Mouse (Mus musculus): Measurements from ENCODE around the gene Arl15. TPM values are rescaled to one million over a fixed set of nuclear protein-coding genes. Genes with fewer than 3 reads are reported as not detected.
A peak's percentile ranks its signal among the peaks of the same experiment; 100 is the strongest.

Gene Arl15
- polyA plus RNA-seq, 1 experiment from 2014 or later: 11.8 TPM

DNA sequence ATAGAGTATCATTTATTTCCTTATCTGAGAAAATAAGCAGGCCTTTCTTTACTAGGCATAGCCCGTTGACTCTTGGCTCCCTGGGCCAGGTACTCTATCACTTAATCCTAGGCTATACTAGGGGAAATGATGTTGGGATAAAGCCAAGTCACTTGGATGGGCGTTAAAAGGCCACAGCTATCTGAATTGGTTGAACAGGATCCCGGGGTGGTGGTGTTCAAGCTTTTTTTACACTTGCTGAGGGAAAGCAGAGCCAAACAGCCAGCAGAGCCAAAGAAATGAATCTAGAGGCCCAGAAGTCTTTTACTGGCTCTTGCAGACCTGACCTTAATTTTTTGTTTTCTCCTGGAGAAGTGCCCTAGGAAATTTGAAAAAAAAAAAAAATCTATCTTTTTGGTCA, 145.4 kb downstream of the Arl15 start:
- TF ChIP-seq CTCF (IDR thresholded peaks at IDR 0.05; ENCODE audit: low read depth): no peak
- Histone ChIP-seq H3K27ac (ENCODE audit: low read depth) (no peak overlapping the region), H3K27me3 (ENCODE audit: insufficient read depth, low read length) (no peaks in the 10 kb centered on the region), H3K9ac (no peak overlapping the region), H3K9me3 (ENCODE audit: low read depth, low read length) (no peaks in the 10 kb centered on the region), H3K4me1 (ENCODE audit: insufficient read depth) (no peaks in the 10 kb centered on the region), H3K36me3 (ENCODE audit: insufficient read depth) (no peaks in the 10 kb centered on the region), H3K4me3 (ENCODE audit: low read depth, low read length) (no peak overlapping the region), H3K4me2 (no peak overlapping the region)
- WGBS: 57% methylated on average over 3 of the region's 3 CpGs
- no peak for ATAC-seq (ENCODE audit: insufficient read depth)
- DNase-seq: no peak

- Histone ChIP-seq H3K9ac (no peak overlapping the region), H3K36me3 (ENCODE audit: insufficient read depth) (no peaks in the 10 kb centered on the region), H3K4me1 (ENCODE audit: insufficient read depth) (no peaks in the 10 kb centered on the region), H3K27ac (ENCODE audit: low read depth) (no peak overlapping the region), H3K4me3 (ENCODE audit: low read depth, low read length) (no peak overlapping the region), H3K4me2 (no peak overlapping the region), H3K27me3 (ENCODE audit: insufficient read depth, low read length) (no peaks in the 10 kb centered on the region), H3K9me3 (ENCODE audit: low read depth, low read length) (no peaks in the 10 kb centered on the region)
- WGBS: 93% methylated on average over 7 of the region's 7 CpGs
- ATAC-seq (ENCODE audit: insufficient read depth): no peak
- no peak for TF ChIP-seq CTCF (IDR thresholded peaks at IDR 0.05; ENCODE audit: low read depth)
- no peak for DNase-seq
These were observed 145.8 kb downstream of the Arl15 start for GRCm38 (mm10) chr13:113940151-113940550.

GRCm38 (mm10) chr13:113941943-113942342, 147.6 kb downstream of the Arl15 start:
- H3K27ac ChIP-seq (ENCODE audit: low read depth): no peak overlapping the region
- WGBS: 52% methylated on average over 3 of the region's 3 CpGs
- ATAC-seq (ENCODE audit: insufficient read depth): no peak
- H3K27me3 ChIP-seq (ENCODE audit: insufficient read depth, low read length): no peaks in the 10 kb centered on the region
- TF ChIP-seq CTCF (IDR thresholded peaks at IDR 0.05; ENCODE audit: low read depth): no peak
- H3K36me3 ChIP-seq (ENCODE audit: insufficient read depth): no peaks in the 10 kb centered on the region
- no peak overlapping the region for H3K4me2 ChIP-seq
- no peaks in the 10 kb centered on the region for H3K9me3 ChIP-seq (ENCODE audit: low read depth, low read length)
- no peak overlapping the region for H3K9ac ChIP-seq
- H3K4me3 ChIP-seq (ENCODE audit: low read depth, low read length): no peak overlapping the region
- H3K4me1 ChIP-seq (ENCODE audit: insufficient read depth): no peaks in the 10 kb centered on the region
- no peak for DNase-seq

DNA sequence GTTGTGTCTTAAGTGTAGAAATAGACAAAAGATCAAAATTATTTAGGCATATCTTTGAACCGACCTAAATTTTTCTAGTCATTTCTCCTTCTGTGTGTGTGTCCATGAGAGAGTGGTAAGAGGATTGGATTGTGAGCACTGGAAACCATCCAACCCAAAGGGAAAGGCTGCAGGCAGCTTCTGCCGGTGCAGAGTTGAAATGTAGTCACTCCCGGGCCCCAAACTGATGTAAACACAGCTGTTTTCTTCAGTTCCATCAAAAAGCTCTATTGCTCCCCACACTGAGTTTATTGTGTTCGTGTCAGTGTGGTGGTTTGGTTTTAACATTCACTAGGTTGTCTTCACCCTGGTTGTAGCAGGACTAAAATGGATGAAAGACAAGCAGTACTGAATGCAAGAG, 153.2 kb downstream of the Arl15 start:
- 27% methylated on average over 4 of the region's 4 CpGs for WGBS
- no peaks in the 10 kb centered on the region for H3K9me3 ChIP-seq (ENCODE audit: low read depth, low read length)
- DNase-seq: peak; percentile 82
- no peak overlapping the region for H3K4me2 ChIP-seq
- H3K27me3 ChIP-seq (ENCODE audit: insufficient read depth, low read length): no peaks in the 10 kb centered on the region
- H3K4me1 ChIP-seq (ENCODE audit: insufficient read depth): peaks cover 14% of the 10 kb centered on the region
- H3K36me3 ChIP-seq (ENCODE audit: insufficient read depth): no peaks in the 10 kb centered on the region
- ATAC-seq (ENCODE audit: insufficient read depth): peak; percentile 71
- no peak overlapping the region for H3K4me3 ChIP-seq (ENCODE audit: low read depth, low read length)
- no peak overlapping the region for H3K9ac ChIP-seq
- no peak overlapping the region for H3K27ac ChIP-seq (ENCODE audit: low read depth)
- TF ChIP-seq CTCF (IDR thresholded peaks at IDR 0.05; ENCODE audit: low read depth): no peak

- ATAC-seq (ENCODE audit: insufficient read depth): peak; percentile 25; the same call in 1 of the 2 replicates
These were observed 155.4 kb downstream of the Arl15 start for GRCm38 (mm10) chr13:113949708-113950107.

DNA sequence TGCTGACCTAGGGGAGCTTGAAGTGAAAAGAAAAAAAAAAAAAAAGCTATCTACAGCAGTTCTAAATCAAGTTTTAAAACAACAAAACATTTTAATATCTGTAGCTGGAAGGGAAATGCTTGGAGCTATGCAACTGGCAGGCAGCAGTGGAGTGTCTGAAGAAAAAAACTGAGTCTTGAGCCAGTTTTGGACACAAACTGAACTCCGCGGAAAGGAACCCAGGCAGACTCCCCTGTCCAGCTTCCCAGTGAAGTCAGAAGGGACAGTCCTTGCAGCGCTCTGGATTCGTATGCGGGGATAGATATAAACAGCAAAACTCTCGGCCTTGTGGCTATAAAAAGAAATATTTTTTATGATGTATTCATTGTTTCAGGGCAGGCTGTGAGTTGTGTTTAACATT, 155.8 kb downstream of the Arl15 start:
- ATAC-seq (ENCODE audit: insufficient read depth): 0 out of 2 replicates have a peak, but pooled peaks have one; percentile 2
- 34% methylated on average over 6 of the region's 6 CpGs for WGBS
- Histone ChIP-seq H3K36me3 (ENCODE audit: insufficient read depth) (no peaks in the 10 kb centered on the region), H3K4me1 (ENCODE audit: insufficient read depth) (peaks cover 14% of the 10 kb centered on the region), H3K4me2 (0 out of 2 replicates have a peak overlapping the region, but pooled peaks have one; percentile 25), H3K9me3 (ENCODE audit: low read depth, low read length) (no peaks in the 10 kb centered on the region), H3K4me3 (ENCODE audit: low read depth, low read length) (no peak overlapping the region), H3K27ac (ENCODE audit: low read depth) (peak overlapping the region; percentile 18; the same call in 1 of the 2 replicates), H3K9ac (no peak overlapping the region), H3K27me3 (ENCODE audit: insufficient read depth, low read length) (no peaks in the 10 kb centered on the region)
- no peak for TF ChIP-seq CTCF (IDR thresholded peaks at IDR 0.05; ENCODE audit: low read depth)
- peak; percentile 32 for DNase-seq

More at GRCm38 (mm10) chr13:113949708-113950107, 155.4 kb downstream of the Arl15 start:
- Histone ChIP-seq H3K36me3 (ENCODE audit: insufficient read depth) (no peaks in the 10 kb centered on the region), H3K4me3 (ENCODE audit: low read depth, low read length) (no peak overlapping the region), H3K9me3 (ENCODE audit: low read depth, low read length) (no peaks in the 10 kb centered on the region), H3K27ac (ENCODE audit: low read depth) (no peak overlapping the region), H3K27me3 (ENCODE audit: insufficient read depth, low read length) (no peaks in the 10 kb centered on the region), H3K4me2 (no peak overlapping the region), H3K4me1 (ENCODE audit: insufficient read depth) (peaks cover 14% of the 10 kb centered on the region), H3K9ac (no peak overlapping the region)
- DNase-seq: no peak
- WGBS: 60% methylated on average over 5 of the region's 5 CpGs
- no peak for TF ChIP-seq CTCF (IDR thresholded peaks at IDR 0.05; ENCODE audit: low read depth)

- no peaks in the 10 kb centered on the region for H3K4me1 ChIP-seq (ENCODE audit: insufficient read depth)
- 43% methylated on average over 4 of the region's 4 CpGs for WGBS
- no peak overlapping the region for H3K4me2 ChIP-seq
- no peaks in the 10 kb centered on the region for H3K9me3 ChIP-seq (ENCODE audit: low read depth, low read length)
- no peak for ATAC-seq (ENCODE audit: insufficient read depth)
- H3K36me3 ChIP-seq (ENCODE audit: insufficient read depth): no peaks in the 10 kb centered on the region
- no peaks in the 10 kb centered on the region for H3K27me3 ChIP-seq (ENCODE audit: insufficient read depth, low read length)
- no peak overlapping the region for H3K4me3 ChIP-seq (ENCODE audit: low read depth, low read length)
- TF ChIP-seq CTCF (IDR thresholded peaks at IDR 0.05; ENCODE audit: low read depth): no peak
- no peak for DNase-seq
- H3K9ac ChIP-seq: no peak overlapping the region
- H3K27ac ChIP-seq (ENCODE audit: low read depth): no peak overlapping the region
These were observed 163.1 kb downstream of the Arl15 start for GRCm38 (mm10) chr13:113957438-113957837.

DNA sequence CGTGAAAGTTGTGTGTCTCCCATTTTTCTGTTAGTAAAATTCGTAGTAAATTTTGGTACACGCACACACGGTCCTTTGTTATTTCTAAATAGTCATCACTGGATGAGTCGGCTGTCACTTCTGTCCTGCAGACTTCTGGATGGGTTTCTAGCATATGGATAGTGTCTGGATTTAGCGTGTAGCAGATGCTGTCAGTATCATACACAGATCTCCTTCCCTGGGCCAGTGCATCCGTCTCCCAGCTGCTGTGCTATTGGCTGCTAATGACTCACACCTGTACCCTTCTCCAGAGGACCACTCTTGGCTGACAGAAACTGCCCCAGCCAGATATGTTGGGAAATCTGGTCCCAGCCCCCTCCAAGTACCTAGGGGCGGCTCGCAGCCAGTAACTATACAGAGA, 170.6 kb downstream of the Arl15 start:
- WGBS: 84% methylated on average over 9 of the region's 9 CpGs
- H3K36me3 ChIP-seq (ENCODE audit: insufficient read depth): no peaks in the 10 kb centered on the region
- H3K4me1 ChIP-seq (ENCODE audit: insufficient read depth): no peaks in the 10 kb centered on the region
- H3K27ac ChIP-seq (ENCODE audit: low read depth): no peak overlapping the region
- H3K27me3 ChIP-seq (ENCODE audit: insufficient read depth, low read length): no peaks in the 10 kb centered on the region
- no peak for TF ChIP-seq CTCF (IDR thresholded peaks at IDR 0.05; ENCODE audit: low read depth)
- no peak overlapping the region for H3K9ac ChIP-seq
- no peak overlapping the region for H3K4me3 ChIP-seq (ENCODE audit: low read depth, low read length)
- DNase-seq (no peak), ATAC-seq (ENCODE audit: insufficient read depth) (no peak)
- no peak overlapping the region for H3K4me2 ChIP-seq
- no peaks in the 10 kb centered on the region for H3K9me3 ChIP-seq (ENCODE audit: low read depth, low read length)
